ENCODE assay signal across 12 mouse cellular contexts in the genomic region with DNA sequence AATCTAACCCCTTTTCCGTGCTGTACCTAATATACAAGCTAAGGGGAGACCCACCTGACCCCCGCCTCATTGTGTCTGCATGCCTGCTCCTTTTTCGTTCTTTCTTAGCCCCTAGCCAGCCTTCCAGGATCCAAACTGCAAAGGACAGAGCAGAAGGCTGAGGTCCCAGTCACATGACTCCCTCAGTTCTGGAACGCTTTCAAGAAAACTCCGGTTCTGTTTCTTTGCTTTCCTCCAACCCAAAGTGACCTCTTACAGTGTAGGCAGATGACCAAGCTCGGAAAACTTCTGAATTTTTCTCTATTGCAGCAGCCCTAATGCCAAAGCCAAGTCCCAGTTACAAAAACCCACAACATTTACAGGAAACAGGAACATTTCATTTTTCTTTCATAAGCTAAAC. TPM values are rescaled to one million over a fixed set of nuclear protein-coding genes. Genes with fewer than 3 reads are reported as not detected.
A peak's percentile ranks its signal among the peaks of the same experiment; 100 is the strongest.
DNase-seq lines count a peak whose midpoint lies in the region; ATAC-seq and TF ChIP-seq lines count a peak whose summit lies in the region.
"Had no signal": no experiment of that assay in that cellular context is flagged by ENCODE, and none has a peak within 500 bp of the region (broad histone marks: within the 10 kb centered on the region; RNA-seq: fewer than 3 reads in every experiment).

No protein-coding gene starts in this region.

- no peak overlapping the region for H3K4me3 ChIP-seq in lung, postnatal 0 days (ENCODE audit: low read depth, low read length)

- TF ChIP-seq CTCF in lung, postnatal 0 days (IDR thresholded peaks at IDR 0.05): no peak

- peak overlapping the region; percentile 87; the same call in 1 of the 2 replicates for H3K4me2 ChIP-seq in lung, postnatal 0 days (replicated peaks; ENCODE audit: low read depth, low read length)

- H3K27ac ChIP-seq in lung, postnatal 0 days (ENCODE audit: low read length): no peak overlapping the region
- H3K27ac ChIP-seq: stomach, embryonic 15.5 days had no signal

- WGBS in lung, postnatal 0 days: 62% methylated on average over 6 of the region's 6 CpGs

- no peaks in the 10 kb centered on the region for H3K36me3 ChIP-seq in lung, postnatal 0 days (ENCODE audit: insufficient read depth, low read length)
- H3K36me3 ChIP-seq: stomach, embryonic 15.5 days had no signal

- no peak for TF ChIP-seq EP300 in lung, postnatal 0 days (IDR thresholded peaks at IDR 0.05)

- intact Hi-C loops in heart, postnatal 10 days (cut with DNase I): no loop called here

- peak; percentile 62 for DNase-seq in adrenal gland, postnatal 10 days
- DNase-seq in adrenal gland, postnatal 25 days: no peak
- peak; percentile 99 for DNase-seq in adipocyte (ENCODE audit: low spot score)
- peak; percentile 43 to 59 for DNase-seq in heart, postnatal 10 days
- peak; percentile 50 for DNase-seq in lung, postnatal 0 days (ENCODE audit: low spot score)
- DNase-seq in thymus, postnatal 14 days: no peak
- no peak for DNase-seq in cerebellum, adult 9-10 months
- DNase-seq: cerebellum, adult 8-10 months had no signal

- H3K4me1 ChIP-seq in lung, postnatal 0 days (ENCODE audit: insufficient read depth, low read depth, low read length): no peaks in the 10 kb centered on the region

- H3K9me3 ChIP-seq in lung, postnatal 0 days (ENCODE audit: low read length): no peaks in the 10 kb centered on the region
- H3K9me3 ChIP-seq: stomach, embryonic 15.5 days had no signal

- no peaks in the 10 kb centered on the region for H3K27me3 ChIP-seq in lung, postnatal 0 days (replicated peaks; ENCODE audit: insufficient read depth, low read length)
- H3K27me3 ChIP-seq: stomach, embryonic 15.5 days had no signal

- ATAC-seq in lung, postnatal 0 days: peak; percentile 52
- ATAC-seq in inflammation-experienced regulatory T-cells, adult 6 months: no peak

- no peak overlapping the region for H3K9ac ChIP-seq in lung, postnatal 0 days (replicated peaks; ENCODE audit: low read depth)
- H3K9ac ChIP-seq: stomach, embryonic 15.5 days had no signal

RNA-seq across cellular contexts. Expression of a gene that starts 0.6 kb away (rescaled TPM):
- 1 to 10 TPM; 1.4 to 2.5 TPM for total RNA-seq in adrenal gland, postnatal 10 days (2021)
- total RNA-seq in adrenal gland, postnatal 25 days (2021): 1.2 and 1.3 TPM in 2 replicates
- total RNA-seq in heart, postnatal 10 days (2021): under 1 TPM in 1 of 2 experiments, not detected in 1; 0.40 TPM
- 1.1 TPM in 2 replicates for polyA plus RNA-seq in lung, postnatal 0 days (2015; fragmentation: Nextera tagmentation; extraction: Ambion mirVana)
- 10 to 100 TPM; 30.6 to 42.2 (median 39.7) TPM for polyA plus RNA-seq in inflammation-experienced regulatory T-cells, adult 6 months (2017; shearing (Covaris generic))
- polyA plus RNA-seq: erythroblast, embryonic 14.5 days had no signal

RNA-seq across cellular contexts. Expression of a gene that starts 32.1 kb away (rescaled TPM):
- under 1 TPM; 0.27 to 0.39 TPM for total RNA-seq in adrenal gland, postnatal 10 days (2021)
- 0.15 TPM in 1 of 2 replicates, not detected in the other for total RNA-seq in adrenal gland, postnatal 25 days (2021)
- 1 to 10 TPM in 1 of 2 experiments, under 1 TPM in 1; 0.97 to 1.1 TPM for total RNA-seq in heart, postnatal 10 days (2021)
- 1.2 and 1.3 TPM in 2 replicates for polyA plus RNA-seq in lung, postnatal 0 days (2015; fragmentation: Nextera tagmentation; extraction: Ambion mirVana)
- polyA plus RNA-seq in inflammation-experienced regulatory T-cells, adult 6 months (2017; shearing (Covaris generic)): not detected
- total RNA-seq: hematopoietic stem cell, adult 5-6 weeks had no signal
- polyA plus RNA-seq: erythroblast, embryonic 14.5 days had no signal

Comparison
In these comparisons a context has a peak if more than half of its experiments do, and no peak if none do; other contexts are left out.
1. DNase-seq: peak in adrenal gland, postnatal 10 days (single experiment), adipocyte (single experiment), heart, postnatal 10 days (2 of 2) and lung, postnatal 0 days (single experiment); none in adrenal gland, postnatal 25 days (single experiment), thymus, postnatal 14 days (single experiment) and cerebellum, adult 9-10 months (single experiment).